Mouse (Mus musculus): ENCODE results near the gene Prap1.
A peak's percentile ranks its signal among the peaks of the same experiment; 100 is the strongest.
"Not testable (repeated sequence)": the region's sequence is repeated elsewhere in the genome, so short reads cannot be mapped to it uniquely, and the experiment has no call there.

Gene Prap1

GRCm38 (mm10) chr7:140090601-140091000, 2.6 kb upstream of the Prap1 start:
- no peak for DNase-seq

DNA sequence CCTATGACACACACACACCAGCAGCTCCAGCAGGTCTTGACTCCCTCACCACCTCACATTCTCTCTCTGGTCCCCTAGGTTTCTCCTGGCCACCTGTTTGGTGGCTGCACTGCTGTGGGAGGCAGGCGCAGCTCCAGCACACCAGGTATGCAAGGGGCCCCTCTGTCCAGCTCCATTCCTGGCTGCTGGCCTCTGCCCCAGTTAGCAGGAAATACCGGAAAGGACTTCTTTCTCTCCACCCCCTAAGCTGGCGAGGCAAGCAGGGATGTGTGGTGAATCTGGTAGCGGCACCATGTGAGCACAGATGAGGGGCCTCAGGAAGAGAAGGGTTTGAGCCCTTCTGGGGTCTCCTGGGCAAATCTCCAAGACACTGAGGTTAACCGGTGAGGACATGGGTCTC, 1.8 kb downstream of the Prap1 start:
- DNase-seq, result no peak

- no peak for DNase-seq
Observed at GRCm38 (mm10) chr7:140095556-140095955, 2.4 kb downstream of the Prap1 start.

GRCm38 (mm10) chr7:140096055-140096454, 2.9 kb downstream of the Prap1 start:
- no peak for DNase-seq

GRCm38 (mm10) chr7:140098466-140098865, 5.3 kb downstream of the Prap1 start:
- no peak for DNase-seq

GRCm38 (mm10) chr7:140101498-140101897, 8.3 kb downstream of the Prap1 start:
- DNase-seq, result peak; percentile 32 to 52

DNA sequence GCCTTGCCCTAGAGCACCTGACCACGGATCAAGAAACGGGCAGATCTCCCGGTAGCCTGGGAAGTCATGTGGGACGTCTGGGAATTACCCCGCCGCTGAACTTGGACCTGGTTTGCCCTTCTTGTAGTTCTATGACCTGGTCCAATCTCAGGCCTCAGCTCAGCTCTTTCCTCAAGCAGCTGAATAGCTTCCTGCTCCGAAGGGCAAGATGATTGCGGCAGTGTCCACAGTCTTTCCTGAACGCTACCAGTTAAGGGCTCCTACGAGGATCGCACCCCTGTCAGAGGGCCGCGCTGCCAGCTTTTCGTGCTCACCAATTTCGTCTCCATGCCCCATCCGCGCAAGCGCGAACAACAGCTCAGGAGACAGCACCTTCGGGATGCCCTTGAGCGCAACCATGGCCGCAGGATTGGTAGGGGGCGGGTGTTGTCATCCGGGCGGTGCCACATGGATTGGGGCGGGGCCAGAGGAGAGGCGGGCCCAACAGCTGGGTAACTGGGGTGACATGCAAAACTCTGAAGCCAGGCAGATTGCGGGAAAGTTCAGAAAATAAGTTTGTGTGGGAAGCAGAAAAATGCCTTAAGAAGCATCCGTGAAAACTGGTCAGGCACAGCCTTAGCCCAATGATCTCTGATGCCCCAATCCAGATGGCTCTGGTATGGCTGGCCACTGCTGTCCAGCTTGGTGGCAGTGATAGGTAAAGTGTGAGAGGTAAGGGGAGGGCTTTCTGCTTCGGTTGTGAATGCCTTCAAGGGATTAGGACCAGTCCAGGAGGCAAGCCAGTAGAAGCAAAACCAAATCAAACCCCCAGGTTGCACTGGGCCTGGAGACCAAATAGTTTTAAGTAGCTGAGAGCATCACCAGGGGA, 9.0 kb downstream of the Prap1 start, which contains the start of gene Fuom:
Gene Fuom (minus strand): TSS at position 449 of the 868 bp plus-strand sequence.
- DNase-seq, result peak; percentile 87 to 89

- DNase-seq, result no peak
Observed at GRCm38 (mm10) chr7:140104009-140104408, 10.8 kb downstream of the Prap1 start.

DNA sequence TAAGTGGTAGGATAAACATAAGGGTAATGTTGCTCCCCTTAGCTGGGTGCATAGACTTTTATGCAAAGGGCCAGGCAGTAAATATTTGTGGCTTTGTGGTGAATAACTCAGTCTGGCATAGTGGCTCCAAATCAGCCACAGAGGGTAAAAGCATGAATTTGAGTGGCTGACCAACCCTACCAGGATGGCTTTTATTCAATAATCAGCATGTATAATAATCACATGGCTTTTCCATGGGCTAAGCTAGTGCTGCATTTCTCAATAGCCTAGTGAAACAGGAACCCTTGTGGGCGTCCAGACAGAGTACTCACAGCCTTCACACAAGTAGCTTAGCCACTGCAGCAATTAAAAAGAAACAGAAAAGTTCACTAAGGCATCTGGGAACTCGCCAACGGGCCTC, 18.7 kb downstream of the Prap1 start:
- no peak for DNase-seq

GRCm38 (mm10) chr7:140115583-140116328, 22.6 kb downstream of the Prap1 start, which contains the start of gene Paox:
TSS of gene Paox (plus strand) at chr7:140115799.
- DNase-seq, result peak; percentile 31 to 52

- DNase-seq, result peak; percentile 87 to 93
Observed at GRCm38 (mm10) chr7:140116329-140117054, 23.3 kb downstream of the Prap1 start, which contains the start of gene Echs1. TSS of gene Echs1 (minus strand) at chr7:140116476.

- DNase-seq, result no peak
Observed at GRCm38 (mm10) chr7:140120484-140120883, 27.3 kb downstream of the Prap1 start.

- no peak for DNase-seq
Observed at GRCm38 (mm10) chr7:140121338-140121910, 28.2 kb downstream of the Prap1 start.

DNA sequence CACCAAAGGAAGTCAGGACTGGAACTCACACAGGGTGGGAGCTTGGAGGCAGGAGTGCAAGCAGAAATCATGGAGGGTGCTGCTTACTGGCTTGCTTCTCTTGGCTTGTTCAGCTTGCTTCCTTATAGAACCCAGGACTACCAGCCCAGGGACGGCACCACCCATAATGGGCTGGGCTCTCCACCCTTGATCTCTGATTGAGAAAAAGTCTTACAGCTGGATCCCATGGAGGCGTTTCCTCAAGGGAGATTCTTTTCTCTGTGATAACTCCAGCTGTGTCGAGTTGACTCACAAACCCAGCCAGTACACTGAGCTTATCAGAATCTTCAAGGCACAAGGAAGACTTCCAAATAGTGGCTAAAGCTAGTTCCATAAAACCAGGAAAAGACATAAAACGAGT, 29.6 kb downstream of the Prap1 start:
- DNase-seq, result no peak

- DNase-seq, result no peak
Observed at GRCm38 (mm10) chr7:140124382-140124781, 31.2 kb downstream of the Prap1 start.

GRCm38 (mm10) chr7:140125278-140126021, 32.3 kb downstream of the Prap1 start:
- DNase-seq, result peak; percentile 93 to 97

- DNase-seq, result no peak
Observed at GRCm38 (mm10) chr7:140126022-140126350, 32.8 kb downstream of the Prap1 start.

- DNase-seq, result no peak
Observed at GRCm38 (mm10) chr7:140126934-140127333, 33.7 kb downstream of the Prap1 start.

- no peak for DNase-seq
Observed at GRCm38 (mm10) chr7:140127911-140128310, 34.7 kb downstream of the Prap1 start.

DNA sequence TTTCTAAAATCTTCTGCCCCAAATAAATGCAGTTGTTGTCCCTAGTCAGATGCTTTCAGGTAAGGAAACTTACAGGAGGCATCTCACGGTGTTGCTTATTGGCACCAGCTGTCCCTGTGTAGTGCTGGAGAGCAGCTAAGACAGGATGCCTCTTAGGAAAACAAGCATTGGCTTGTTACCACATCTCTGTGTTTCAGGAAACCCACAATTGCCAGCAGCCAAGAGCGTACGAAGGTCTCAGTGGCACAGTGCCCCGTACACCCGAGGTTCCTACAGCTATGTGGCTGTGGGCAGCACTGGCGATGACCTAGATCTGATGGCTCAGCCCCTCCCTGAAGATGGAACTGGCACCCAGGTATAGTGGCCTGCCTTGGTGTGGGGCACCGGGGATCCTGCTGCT, 39.0 kb downstream of the Prap1 start:
- not testable (repeated sequence) for DNase-seq

DNA sequence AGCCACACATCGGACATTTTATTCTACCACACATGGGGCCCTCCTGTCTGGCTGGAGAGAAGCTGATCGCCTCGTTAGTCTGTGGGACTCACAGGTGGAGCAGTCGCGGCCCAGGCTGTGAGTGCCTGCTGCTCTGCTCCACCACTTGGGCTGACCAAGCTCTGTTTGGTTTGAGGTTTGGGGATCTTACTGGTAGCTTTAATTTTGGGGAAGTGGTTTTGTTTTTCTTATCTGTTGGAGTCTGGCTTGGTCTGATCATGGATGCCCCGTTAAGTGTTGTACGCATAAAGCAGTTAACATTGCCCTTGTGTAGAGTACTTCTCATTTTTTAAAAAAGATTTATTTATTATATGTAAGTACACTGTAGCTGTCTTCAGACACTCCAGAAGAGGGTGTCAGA, 40.8 kb downstream of the Prap1 start:
- not testable (repeated sequence) for DNase-seq
